Comparison of ENCODE assay signal across 23 mouse cellular contexts in genomic region chr1:106029769-106030168, GRCm38 (mm10). TPM values are rescaled to one million over a fixed set of nuclear protein-coding genes. Genes with fewer than 3 reads are reported as not detected.
DNase-seq lines count a peak whose midpoint lies in the region; ATAC-seq and TF ChIP-seq lines count a peak whose summit lies in the region.
"Had no signal": no experiment of that assay in that cellular context is flagged by ENCODE, and none has a peak within 500 bp of the region (broad histone marks: within the 10 kb centered on the region; RNA-seq: fewer than 3 reads in every experiment).

No protein-coding gene starts in this region.

- WGBS in spleen, adult 2 months = 94% methylated on average over 15 of the region's 15 CpGs

- H3K36me3 ChIP-seq in spleen, adult 2 months (ENCODE audit: control insufficient read depth, insufficient read depth, low read length) = peaks cover 28% of the 10 kb centered on the region

- no peak for TF ChIP-seq POLR2A in spleen, adult 2 months (IDR thresholded peaks at IDR 0.05; ENCODE audit: low read depth, low read length)

- H3K27me3 ChIP-seq in spleen, adult 2 months (ENCODE audit: control insufficient read depth, insufficient read depth, low read length) = no peaks in the 10 kb centered on the region
- H3K27me3 ChIP-seq: embryonic facial prominence, embryonic 15.5 days; hindbrain, embryonic 13.5 days; liver, embryonic 15.5 days; lung, embryonic 15.5 days; neural tube, embryonic 12.5 days; stomach, embryonic 15.5 days had no signal

- 0 out of 2 replicates have a peak overlapping the region, but pooled peaks have one; percentile 28 for H3K27ac ChIP-seq in spleen, adult 2 months (ENCODE audit: insufficient read depth, low read length)
- H3K27ac ChIP-seq: embryonic facial prominence, embryonic 10.5 days; embryonic facial prominence, embryonic 15.5 days; hindbrain, embryonic 13.5 days; liver, embryonic 15.5 days; lung, embryonic 15.5 days; neural tube, embryonic 12.5 days; stomach, embryonic 15.5 days had no signal

- peaks cover 17% of the 10 kb centered on the region for H3K4me1 ChIP-seq in spleen, adult 2 months (ENCODE audit: control insufficient read depth, insufficient read depth, insufficient read length)
- H3K4me1 ChIP-seq: embryonic facial prominence, embryonic 10.5 days; embryonic facial prominence, embryonic 15.5 days; hindbrain, embryonic 13.5 days; lung, embryonic 15.5 days; neural tube, embryonic 12.5 days; stomach, embryonic 15.5 days had no signal

- no peak for ATAC-seq in frontal cortex, adult (ENCODE audit: low TSS enrichment)
- ATAC-seq: forebrain, embryonic 16.5 days had no signal

- no peak overlapping the region for H3K4me3 ChIP-seq in spleen, adult 2 months (ENCODE audit: extremely low read depth, insufficient read depth, insufficient read length)
- H3K4me3 ChIP-seq: embryonic facial prominence, embryonic 10.5 days; embryonic facial prominence, embryonic 15.5 days; hindbrain, embryonic 13.5 days; liver, embryonic 15.5 days; lung, embryonic 15.5 days; myocyte; neural tube, embryonic 12.5 days; stomach, embryonic 15.5 days had no signal

- peak; percentile 33 for DNase-seq in cerebellum, adult 11-12 months
- DNase-seq in cerebellum, adult 8-10 months = no peak
- no peak for DNase-seq in spleen, adult 2 months (ENCODE audit: low read depth in 1 of 2, low spot score in 2 of 2)
- DNase-seq in spleen, postnatal 14 days (ENCODE audit: low spot score in 2 of 2) = no peak
- DNase-seq in cerebellum, postnatal 14 days = peak; percentile 34 to 57
- no peak for DNase-seq in frontal cortex, adult 2 months (ENCODE audit: extremely low spot score in 1 of 2, low spot score in 1 of 2)
- no peak for DNase-seq in urinary bladder, postnatal 36 days (ENCODE audit: low spot score in 2 of 2)
- DNase-seq: adrenal gland, adult 8-10 months; heart, postnatal 4 days; kidney, adult 11 months; kidney, postnatal 25 days; right cerebral cortex, adult 18-20 months; right cerebral cortex, postnatal 4 days had no signal

- no peak for TF ChIP-seq CTCF in spleen, adult 2 months (IDR thresholded peaks at IDR 0.05; ENCODE audit: extremely low read depth, insufficient read depth, insufficient read length, insufficient replicate concordance)

RNA-seq across cellular contexts. Expression of gene Zcchc2, which starts 39.6 kb away (rescaled TPM):
- polyA plus RNA-seq in spleen, adult 2 months (2012; rRNA removed) = 16.9 and 20.0 TPM in 2 replicates
- polyA plus RNA-seq in frontal cortex, adult 2 months (2012; rRNA removed) = 16.7 TPM in 2 replicates

Comparison
In these comparisons a context has a peak if more than half of its experiments do, and no peak if none do; other contexts are left out.
1. DNase-seq: peak in cerebellum, adult 11-12 months (single experiment) and cerebellum, postnatal 14 days (2 of 2); none in cerebellum, adult 8-10 months (single experiment), spleen, adult 2 months (0 of 2), spleen, postnatal 14 days (0 of 2), frontal cortex, adult 2 months (0 of 2) and urinary bladder, postnatal 36 days (0 of 2).